Mouse (Mus musculus) G1E-ER4 (cell line): ENCODE data around the gene Nudt3. TPM values are rescaled to one million over a fixed set of nuclear protein-coding genes. Genes with fewer than 3 reads are reported as not detected.

Experiments
- GATA1 ChIP-seq: IDR thresholded peaks from one replicate; pipeline ENCODE4 v1.8.0; 2012; ENCODE audit warnings: low read length, inconsistent platforms
- polyA plus RNA-seq: library from polyadenylated mRNA; stranded (reverse); fragments of >175 nt; gene quantifications from 2 replicates; pipeline ENCODE4 v1.2.3, GENCODE M21; 2012

Gene Nudt3
- polyA plus RNA-seq, 1 experiment = 230 TPM

- no peak for TF ChIP-seq GATA1
These were observed 19.3 kb upstream of the Nudt3 start for GRCm38 (mm10) chr17:27642491-27643062.

GRCm38 (mm10) chr17:27638921-27639332 lies 15.6 kb upstream of the Nudt3 start:
- no peak for TF ChIP-seq GATA1

GRCm38 (mm10) chr17:27637333-27637732 lies 14.0 kb upstream of the Nudt3 start:
- no peak for TF ChIP-seq GATA1

GRCm38 (mm10) chr17:27636132-27637020 lies 13.1 kb upstream of the Nudt3 start, which contains the start of gene Rps10:
Rps10 (minus strand) TSS chr17:27636669.
- peak; percentile 22 for TF ChIP-seq GATA1

GRCm38 (mm10) chr17:27634871-27635574 lies 11.7 kb upstream of the Nudt3 start, which contains the start of gene RPS10-NUDT3:
RPS10-NUDT3 (minus strand) TSS chr17:27635222.
- TF ChIP-seq GATA1 = no peak

- TF ChIP-seq GATA1 = no peak
These were observed 6.1 kb upstream of the Nudt3 start for GRCm38 (mm10) chr17:27629249-27630020.

GRCm38 (mm10) chr17:27628376-27628775 lies 5.1 kb upstream of the Nudt3 start:
- TF ChIP-seq GATA1 = no peak

- TF ChIP-seq GATA1 = no peak
These were observed 4.2 kb upstream of the Nudt3 start for GRCm38 (mm10) chr17:27627451-27627850.

GRCm38 (mm10) chr17:27626681-27627080 lies 3.4 kb upstream of the Nudt3 start:
- TF ChIP-seq GATA1 = no peak

GRCm38 (mm10) chr17:27625455-27626251 lies 2.4 kb upstream of the Nudt3 start:
- no peak for TF ChIP-seq GATA1

GRCm38 (mm10) chr17:27622611-27623359 lies 510 bp downstream of the Nudt3 start:
- TF ChIP-seq GATA1 = no peak

GRCm38 (mm10) chr17:27621705-27622531 lies 1.4 kb downstream of the Nudt3 start:
- TF ChIP-seq GATA1 = no peak

GRCm38 (mm10) chr17:27621161-27621560 lies 2.1 kb downstream of the Nudt3 start:
- no peak for TF ChIP-seq GATA1
